Mouse (Mus musculus): ENCODE measurements around the gene Nectin2.

Nectin2 gene

DNA sequence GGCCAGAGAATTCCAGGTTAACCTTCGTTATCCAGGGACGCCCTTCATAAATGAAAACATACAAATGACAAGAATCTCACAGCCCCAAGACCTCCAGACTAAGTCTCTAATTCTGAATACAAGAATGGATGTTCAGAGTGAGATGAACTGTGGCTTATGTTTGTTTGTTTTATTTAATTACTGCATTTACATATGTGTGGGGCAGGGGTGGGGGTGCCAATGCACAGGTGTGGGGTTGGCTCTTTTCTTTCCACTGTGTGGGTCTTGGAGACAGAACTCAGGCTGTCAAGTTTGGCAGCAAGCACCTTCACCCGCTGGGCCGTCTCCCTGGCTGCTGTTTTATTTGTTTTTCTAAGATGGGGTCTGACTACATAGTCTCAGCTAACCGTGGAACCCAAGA is 7.8 kb downstream of the Nectin2 start:
- DNase-seq: no peak

- no peak for DNase-seq
Measured at GRCm38 (mm10) chr7:19741329-19742031, 8.8 kb downstream of the Nectin2 start.

DNA sequence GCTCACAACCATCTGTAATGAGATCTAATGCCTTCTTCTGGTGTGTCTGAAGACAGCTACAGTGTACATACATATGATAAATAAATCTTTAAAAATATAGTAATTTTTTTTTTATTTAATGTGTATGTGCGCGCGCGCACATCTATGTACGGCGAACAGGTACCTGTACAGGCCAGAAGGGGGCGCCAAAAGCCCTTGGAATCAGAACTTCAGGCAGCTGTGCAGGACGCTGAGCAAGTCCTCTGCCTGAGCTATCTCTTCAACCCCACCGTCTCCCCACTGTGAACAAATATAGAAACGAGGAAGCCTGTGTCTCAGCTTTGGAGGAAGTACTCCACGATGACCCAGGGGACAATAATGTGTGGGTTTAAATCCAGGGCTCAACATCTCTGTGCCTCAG is 10.0 kb downstream of the Nectin2 start:
- DNase-seq: peak; percentile 32

- no peak for DNase-seq
Measured at GRCm38 (mm10) chr7:19738771-19739170, 11.5 kb downstream of the Nectin2 start.

DNA sequence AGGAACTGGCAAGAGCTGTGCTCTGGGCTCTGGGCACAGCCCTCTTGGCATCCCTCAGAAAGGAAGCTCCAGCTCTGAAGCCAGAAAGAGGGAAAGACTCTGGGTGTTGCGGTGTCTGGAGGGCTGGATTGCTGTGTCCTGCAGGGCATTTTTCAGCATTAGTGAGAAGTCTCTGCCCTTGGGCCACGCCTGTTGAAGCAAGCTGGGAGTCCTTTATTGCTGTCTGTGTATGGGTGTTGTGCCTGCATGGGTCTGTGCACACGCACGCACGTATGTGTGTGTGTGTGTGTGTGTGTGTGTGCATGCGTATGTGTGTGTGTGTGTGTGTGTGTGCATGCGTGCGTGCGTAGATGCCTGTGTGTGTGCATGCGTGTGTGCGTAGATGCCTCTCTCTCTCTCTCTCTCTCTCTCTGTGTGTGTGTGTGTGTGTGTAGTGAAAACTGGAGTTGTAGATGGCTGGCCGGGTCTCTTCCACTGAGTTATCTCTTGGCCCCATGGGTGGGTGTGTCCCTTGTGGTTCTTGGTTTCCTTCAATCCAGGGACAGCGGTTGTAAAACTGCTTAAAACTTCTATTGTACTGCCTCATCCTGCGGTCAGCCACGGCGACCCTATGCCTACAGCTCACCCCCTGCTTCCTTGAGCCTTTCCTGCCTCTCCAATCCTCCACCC is 13.8 kb downstream of the Nectin2 start:
- no peak for DNase-seq

DNA sequence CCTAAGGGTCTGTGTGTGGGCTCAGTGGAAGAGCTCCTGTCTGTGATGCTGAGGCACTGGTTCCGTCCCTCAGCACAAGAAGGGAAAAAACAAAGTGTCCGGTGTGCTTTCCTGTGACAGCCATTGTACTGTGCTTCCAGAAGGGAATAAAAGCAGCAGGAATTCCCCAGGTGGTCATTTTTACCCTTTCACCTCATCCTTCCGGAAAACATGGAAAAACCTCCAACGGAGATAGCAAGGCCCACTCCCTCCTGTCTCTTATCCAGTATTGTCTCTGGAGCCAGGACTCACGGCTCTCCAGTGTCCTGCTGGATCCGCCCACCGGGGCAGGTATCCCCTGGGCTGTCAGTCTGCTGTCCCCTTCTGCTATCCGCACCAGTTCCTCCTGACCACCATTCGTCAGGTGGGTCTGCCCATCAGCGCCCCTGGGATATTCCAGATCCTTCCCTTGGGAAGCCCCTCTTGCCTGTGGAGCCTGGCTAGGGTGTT is 16.1 kb downstream of the Nectin2 start:
- DNase-seq: no peak

DNA sequence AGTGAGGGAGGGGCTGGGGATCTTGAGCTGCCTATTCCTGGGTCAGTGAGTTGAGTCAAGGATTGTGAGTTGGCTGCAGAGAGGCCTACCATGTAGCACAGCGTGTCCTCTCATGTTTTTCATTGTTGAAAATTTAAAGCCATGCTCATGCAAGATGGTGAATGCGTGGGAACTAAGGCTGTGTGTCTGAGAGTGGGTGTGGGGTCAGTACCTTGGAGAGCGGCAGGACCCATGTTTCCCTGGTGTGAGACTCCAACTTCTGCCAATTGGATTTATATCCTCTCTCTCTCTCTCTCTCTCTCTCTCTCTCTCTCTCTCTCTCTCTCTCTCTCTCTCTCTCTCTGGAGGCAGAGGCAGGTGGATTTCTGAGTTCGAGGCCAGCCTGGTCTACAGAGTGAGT is 23.7 kb downstream of the Nectin2 start:
- DNase-seq: no peak

DNA sequence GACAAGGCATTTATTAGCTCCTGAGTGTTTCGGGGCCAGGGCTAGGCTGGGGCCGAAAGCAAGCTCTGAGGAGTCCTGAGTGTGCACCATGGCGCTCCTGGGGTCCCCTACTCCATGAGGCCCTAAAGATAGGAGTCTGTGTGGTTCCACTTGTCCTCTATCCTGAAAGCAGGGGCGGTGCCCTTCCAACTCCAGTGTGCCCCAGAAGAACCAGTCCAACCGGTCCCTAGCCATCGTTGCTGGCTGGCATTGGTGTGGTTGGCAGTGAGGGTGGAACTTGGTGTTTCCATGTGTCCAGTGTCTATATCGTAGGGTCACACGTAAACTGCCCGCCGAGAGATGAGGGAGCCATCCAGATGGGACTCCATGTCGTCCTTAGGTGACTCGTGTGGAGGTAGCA is 26.1 kb downstream of the Nectin2 start:
- DNase-seq: no peak

DNA sequence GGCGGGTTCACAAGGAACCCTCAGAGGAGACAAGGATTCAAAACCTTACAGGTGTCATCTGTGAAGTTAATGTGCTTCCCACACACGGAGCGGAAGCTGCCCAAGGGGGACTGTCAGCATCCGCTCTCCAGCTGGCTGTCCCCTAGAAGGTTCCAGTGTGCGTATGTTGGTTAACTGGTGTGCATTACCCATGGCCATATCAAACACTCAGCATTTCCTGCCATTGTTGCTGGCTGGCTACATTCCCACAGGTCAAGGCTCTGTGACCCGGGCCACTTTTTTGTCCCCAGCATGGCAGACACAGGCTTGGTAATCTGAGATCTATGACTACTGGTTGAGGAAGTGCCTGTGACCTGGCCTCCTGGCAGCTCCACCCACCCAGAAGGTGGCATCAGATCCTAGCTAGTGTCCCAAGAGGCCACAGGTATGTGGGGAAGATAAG is 27.5 kb downstream of the Nectin2 start:
- no peak for DNase-seq

- DNase-seq: no peak
Measured at GRCm38 (mm10) chr7:19719200-19719599, 31.1 kb downstream of the Nectin2 start.

GRCm38 (mm10) chr7:19718297-19718952 is 31.9 kb downstream of the Nectin2 start:
- no peak for DNase-seq

DNA sequence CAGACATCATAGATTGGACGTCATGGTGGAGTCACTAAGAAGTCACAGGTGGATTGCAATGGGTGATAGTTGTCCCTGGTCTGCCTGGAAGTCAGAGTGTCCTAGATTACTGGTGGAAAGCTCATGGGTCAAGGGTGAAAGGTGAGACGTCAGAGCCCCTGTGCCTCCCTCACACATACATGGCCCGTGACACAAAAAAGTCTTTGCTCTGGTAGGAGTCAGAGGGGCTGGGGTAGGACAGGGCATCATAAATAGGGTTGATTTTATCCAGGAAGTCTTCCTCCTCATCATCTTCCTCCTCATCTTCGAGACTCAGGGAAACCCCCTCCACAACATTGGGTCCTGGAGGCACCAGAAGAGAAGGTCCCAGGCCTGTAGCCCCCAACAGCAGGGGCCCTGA is 32.9 kb downstream of the Nectin2 start:
- no peak for DNase-seq

- DNase-seq: no peak
Measured at GRCm38 (mm10) chr7:19716822-19717221, 33.5 kb downstream of the Nectin2 start.

GRCm38 (mm10) chr7:19716055-19716682 is 34.1 kb downstream of the Nectin2 start:
- no peak for DNase-seq

GRCm38 (mm10) chr7:19715239-19716054 is 34.8 kb downstream of the Nectin2 start, which contains the start of gene Tomm40:
Tomm40 (minus strand) TSS chr7:19715438.
- peak; percentile 97 for DNase-seq

DNA sequence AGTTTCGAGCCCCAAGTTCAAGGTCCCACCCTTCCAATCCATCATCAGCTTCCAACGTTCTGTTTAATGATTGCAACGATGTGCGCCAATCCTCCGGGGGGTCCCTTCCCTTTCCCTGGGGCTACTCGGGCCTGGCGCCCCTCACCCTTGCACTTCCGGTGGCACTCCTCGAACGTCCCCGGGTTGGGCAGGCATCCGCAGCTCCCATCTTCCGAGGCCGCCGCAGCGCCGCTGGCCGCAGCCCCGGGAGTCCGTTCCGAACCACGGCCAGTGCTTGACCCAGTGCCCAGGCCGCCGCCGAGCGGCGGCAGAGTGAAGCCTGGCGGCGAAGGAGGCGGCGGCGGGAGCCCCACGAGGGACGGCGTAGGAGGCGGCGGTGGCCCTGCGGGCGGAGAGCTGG is 35.4 kb downstream of the Nectin2 start:
- DNase-seq: no peak

DNA sequence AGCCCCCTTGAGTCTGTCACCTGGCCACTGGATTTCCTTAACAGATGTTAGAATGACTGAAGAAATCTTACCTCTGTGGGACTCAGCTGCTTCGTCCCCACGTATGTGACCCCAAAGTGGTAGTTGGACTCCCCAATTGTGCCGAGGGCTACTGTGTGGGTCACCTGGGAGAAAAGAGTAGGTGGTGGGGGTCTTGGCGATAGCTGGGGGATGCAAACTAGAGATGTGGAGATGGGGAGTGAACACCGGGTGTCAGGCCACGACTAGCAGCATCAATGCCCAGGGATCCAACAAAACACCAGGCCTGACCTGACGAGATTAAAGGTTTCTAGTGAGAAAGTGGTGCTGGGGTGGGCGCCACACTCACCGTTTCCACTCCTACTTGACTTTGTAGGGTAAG is 36.7 kb downstream of the Nectin2 start:
- DNase-seq: no peak

DNA sequence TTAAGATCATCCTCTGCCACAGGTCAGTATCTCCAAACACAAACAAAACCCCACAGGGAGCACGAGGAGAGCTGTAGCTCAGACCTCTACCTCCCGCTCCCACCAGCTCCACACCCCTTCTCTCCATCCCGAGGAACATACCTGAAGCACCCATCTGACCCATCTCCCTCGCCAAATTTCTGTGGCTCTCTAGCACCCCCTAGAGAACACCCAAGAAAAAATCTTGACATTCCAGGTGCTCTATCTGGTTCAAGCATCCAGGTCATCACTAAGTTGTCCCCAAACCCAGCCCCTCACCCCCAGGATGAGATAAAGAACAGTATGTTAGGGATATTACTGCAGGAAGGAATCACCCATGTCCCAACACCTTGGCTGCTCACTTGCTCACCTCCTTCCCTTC is 37.1 kb downstream of the Nectin2 start:
- DNase-seq: no peak

DNA sequence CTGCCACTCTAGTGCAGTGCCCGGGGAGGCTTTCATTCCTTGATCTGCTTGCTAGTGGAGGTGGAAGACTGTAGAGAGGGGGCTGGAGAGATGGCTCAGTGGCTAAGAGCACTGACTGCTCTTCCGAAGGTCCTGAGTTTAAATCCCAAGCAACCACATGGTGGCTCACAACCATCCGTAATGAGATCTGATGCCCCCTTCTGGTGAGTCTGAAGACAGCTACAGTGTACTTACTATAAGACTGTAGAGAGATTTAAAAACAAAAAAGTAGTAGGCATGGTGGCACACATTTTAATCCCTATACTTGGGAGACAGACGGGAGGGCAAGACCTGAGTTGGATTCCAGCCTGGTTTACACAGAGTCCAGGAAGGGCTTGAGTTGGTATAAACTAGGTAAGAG is 37.9 kb downstream of the Nectin2 start:
- DNase-seq: no peak

DNA sequence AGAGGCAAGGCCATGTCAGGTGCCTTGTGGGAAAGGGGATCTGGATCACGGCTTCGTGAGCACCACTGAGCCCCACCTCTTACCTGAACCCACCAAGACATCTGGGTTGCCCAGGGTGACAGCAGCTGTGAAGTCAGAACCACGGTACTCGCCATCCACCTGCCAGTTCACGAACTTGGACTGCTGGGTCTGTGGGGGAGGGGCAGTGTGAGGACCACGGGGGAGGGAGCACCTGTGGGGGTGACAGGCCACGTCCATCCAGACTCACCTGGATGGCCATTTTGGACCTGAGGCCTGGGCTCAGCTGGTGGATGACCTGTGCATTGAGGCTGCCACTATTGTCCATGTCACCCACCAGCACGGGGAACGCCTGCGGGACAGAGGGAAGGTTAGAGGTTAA is 39.6 kb downstream of the Nectin2 start:
- no peak for DNase-seq

GRCm38 (mm10) chr7:19705271-19705670 is 45.0 kb downstream of the Nectin2 start:
- DNase-seq: no peak

- no peak for DNase-seq
Measured at GRCm38 (mm10) chr7:19704475-19704874, 45.8 kb downstream of the Nectin2 start.

Measured in right cerebral cortex, postnatal 14 days (tissue).